Mouse (Mus musculus) CH12.LX (cell line): ENCODE data around the gene Vmn1r201. TPM values are rescaled to one million over a fixed set of nuclear protein-coding genes. Genes with fewer than 3 reads are reported as not detected.

Source experiments
- DNase-seq: peaks from one replicate; pipeline ENCODE4 v3.0.0-alpha.2; 2013; ENCODE audit errors: extremely low read depth
- H3K27ac ChIP-seq: 2 replicates; pipeline ENCODE4 v1.5.1; 2012; ENCODE audit warnings: low read depth, mild to moderate bottlenecking, control low read depth, moderate library complexity; ENCODE audit not compliant: insufficient read depth
- H3K27me3 ChIP-seq: replicated peaks from 2 replicates; pipeline ENCODE3; 2012; ENCODE audit warnings: inconsistent platforms
- H3K36me3 ChIP-seq, 2 experiments: replicated peaks in 1 of 2; 2 replicates each; pipeline versions ENCODE3 to v1.6.1; 2012; ENCODE audit warnings: inconsistent platforms in 1 of 2, low read length in 1 of 2, mild to moderate bottlenecking in 1 of 2, mixed read lengths in 1 of 2, moderate library complexity in 1 of 2; ENCODE audit not compliant: control insufficient read depth in 1 of 2, insufficient read depth in 1 of 2
- H3K4me1 ChIP-seq, 2 experiments: 2 replicates each; pipeline ENCODE4 v1.6.1; 2012; ENCODE audit warnings: inconsistent platforms in 1 of 2, moderate library complexity in 1 of 2; ENCODE audit not compliant: insufficient read depth in 2 of 2, control insufficient read depth in 1 of 2
- H3K4me2 ChIP-seq: 2 replicates; pipeline ENCODE4 v1.6.1; 2012; ENCODE audit warnings: low read depth, mild to moderate bottlenecking, control low read depth; ENCODE audit not compliant: poor library complexity, insufficient read depth, severe bottlenecking
- H3K4me3 ChIP-seq, 3 experiments: fragments of 150-350 bp in 1 of 3; sonication (generic) in 1 of 3; replicated peaks in 1 of 3; 2 replicates each; pipeline versions ENCODE3 to v1.5.1; 2011 to 2012; ENCODE audit warnings: low read depth in 2 of 3, low read length in 2 of 3, mild to moderate bottlenecking in 2 of 3, moderate library complexity in 2 of 3, control low read depth in 1 of 3, improper control_type of control experiment in 1 of 3, inconsistent platforms in 1 of 3, mixed read lengths in 1 of 3; ENCODE audit not compliant: poor library complexity in 1 of 3
- H3K79me2 ChIP-seq: replicated peaks from 2 replicates; pipeline ENCODE4 v1.6.1; 2012; ENCODE audit warnings: mild to moderate bottlenecking, moderate library complexity; ENCODE audit not compliant: control insufficient read depth, poor library complexity, insufficient read depth, severe bottlenecking; ENCODE audit errors: extremely low read depth
- H3K9ac ChIP-seq: 2 replicates; pipeline ENCODE4 v1.6.1; 2012; ENCODE audit warnings: low read depth, mild to moderate bottlenecking, control low read depth, moderate library complexity; ENCODE audit not compliant: insufficient read depth
- H3K9me3 ChIP-seq: replicated peaks from 2 replicates; pipeline ENCODE3; 2012; ENCODE audit warnings: low read length, inconsistent platforms, mixed read lengths
- ELF1 ChIP-seq: IDR thresholded peaks from 2 replicates; pipeline ENCODE4 v1.6.1; 2014; ENCODE audit warnings: low read depth, mild to moderate bottlenecking, inconsistent platforms, low read length, improper control_type of control experiment
- HCFC1 ChIP-seq: IDR thresholded peaks from 2 replicates; pipeline ENCODE4 v1.6.1; 2012; ENCODE audit warnings: low read depth, mild to moderate bottlenecking, inconsistent platforms, low read length, improper control_type of control experiment
- IRF4 ChIP-seq: IDR thresholded peaks from 2 replicates; pipeline ENCODE4 v1.6.1; 2014; ENCODE audit warnings: low read depth, mild to moderate bottlenecking, inconsistent platforms, low read length, improper control_type of control experiment
- JUN ChIP-seq: IDR thresholded peaks from 2 replicates; pipeline ENCODE4 v1.6.1; 2011; ENCODE audit warnings: low read depth, mild to moderate bottlenecking, low read length, improper control_type of control experiment, moderate library complexity; ENCODE audit not compliant: insufficient read depth
- JUND ChIP-seq: conservative IDR thresholded peaks from 2 replicates; pipeline ENCODE4 v1.6.1; 2011; ENCODE audit warnings: low read depth, low read length, improper control_type of control experiment
- KAT2A ChIP-seq: IDR thresholded peaks from 2 replicates; pipeline ENCODE4 v1.6.1; 2012; ENCODE audit warnings: low read length, improper control_type of control experiment, inconsistent platforms; ENCODE audit not compliant: insufficient replicate concordance
- MAFK ChIP-seq: IDR thresholded peaks from 2 replicates; pipeline ENCODE4 v1.6.1; 2011; ENCODE audit warnings: low read length, improper control_type of control experiment; ENCODE audit not compliant: insufficient replicate concordance
- MEF2A ChIP-seq: IDR thresholded peaks from 2 replicates; pipeline ENCODE4 v1.6.1; 2014; ENCODE audit warnings: low read depth, mild to moderate bottlenecking, inconsistent platforms, low read length, improper control_type of control experiment, borderline replicate concordance
- TCF12 ChIP-seq: IDR thresholded peaks from 2 replicates; pipeline ENCODE4 v1.6.1; 2014; ENCODE audit warnings: low read depth, mild to moderate bottlenecking, inconsistent platforms, low read length, improper control_type of control experiment
- USF1 ChIP-seq: IDR thresholded peaks from 2 replicates; pipeline ENCODE4 v1.6.1; 2014; ENCODE audit warnings: low read depth, mild to moderate bottlenecking, inconsistent platforms, low read length, improper control_type of control experiment
- ZNF384 ChIP-seq: IDR thresholded peaks from 2 replicates; pipeline ENCODE4 v1.6.1; 2012; ENCODE audit warnings: low read depth, low read length, improper control_type of control experiment, inconsistent platforms
- dilution Hi-C: fragments of 300-500 bp; cut with MboI; formaldehyde crosslinking; loops from 2 replicates; pipeline ENCODE4 v1.14.3; 2020; ENCODE audit warnings: low sequenced_read_pairs; ENCODE audit not compliant: extremely low pct_unique_long_range_greater_than_20kb, extremely low pct_ligation_motif_present
- in situ Hi-C: fragments of 300-500 bp; cut with MboI; formaldehyde crosslinking; loops from 3 replicates; pipeline ENCODE4 v1.14.3; 2019; ENCODE audit warnings: low sequenced_read_pairs, low pct_ligation_motif_present, low pct_unique_long_range_greater_than_20kb, mixed read lengths
- polyA plus RNA-seq: library from polyadenylated mRNA; unstranded; fragments of >175 nt; gene quantifications from 2 replicates; pipeline ENCODE4 v1.2.1, GENCODE M21; 2012; ENCODE audit warnings: low read depth; ENCODE audit not compliant: insufficient read length
- total RNA-seq, 2 experiments: library from RNA; depleted of rRNA; stranded (reverse); fragments of 300-350 nt in 1 of 2; fragments of >200 nt in 1 of 2; gene quantifications; 2 replicates each; pipeline ENCODE4 v1.2.3; 2012 to 2014

Gene Vmn1r201
- total and polyA plus RNA-seq, 3 experiments, result 0.13 TPM; not detected in 2

- Histone ChIP-seq H3K9me3 (no peaks in the 10 kb centered on the region), H3K4me3 (no peak within 1 kb of the TSS), H3K9ac (no peak within 1 kb of the TSS), H3K36me3 (no peaks in the 10 kb centered on the region), H3K79me2 (no peaks in the 10 kb centered on the region), H3K4me1 (peaks cover 0 to 4% of the 10 kb centered on the region in 2 experiments; a peak in 1 of 4 replicates), H3K27me3 (no peaks in the 10 kb centered on the region), H3K27ac (no peak within 1 kb of the TSS), H3K4me2 (no peak within 1 kb of the TSS)
- DNase-seq, result no peak
- in situ Hi-C loops (no loop called here), dilution Hi-C loops (no loop called here)
- TF ChIP-seq TCF12, result no peak
- no peak for TF ChIP-seq USF1
- no peak for TF ChIP-seq ELF1
- no peak for TF ChIP-seq IRF4
- no peak for TF ChIP-seq HCFC1
- TF ChIP-seq JUND, result no peak
- no peak for TF ChIP-seq MAFK
- TF ChIP-seq JUN, result no peak
- no peak for TF ChIP-seq KAT2A
- no peak for TF ChIP-seq MEF2A
- TF ChIP-seq ZNF384, result no peak
Measured at GRCm38 (mm10) chr13:22517814-22518213, 46.1 kb downstream of the Vmn1r201 start, which contains the start of gene Vmn1r203. Gene Vmn1r203 (plus strand): TSS chr13:22518114.

Other genes with a start within 250 kb of the Vmn1r201 start
- gene Vmn1r193, start 248.8 kb upstream of the Vmn1r201 start, total RNA-seq (2012; rRNA removed), result not detected in 2 replicates
- not detected in 2 replicates for gene Vmn1r193, start 248.8 kb upstream of the Vmn1r201 start, total RNA-seq (2014; rRNA removed)
- not detected in 2 replicates for gene Vmn1r193, start 248.8 kb upstream of the Vmn1r201 start, polyA plus RNA-seq
- not detected in 2 replicates for gene Vmn1r194, start 227.7 kb upstream of the Vmn1r201 start, total RNA-seq (2012; rRNA removed)
- not detected in 2 replicates for gene Vmn1r194, start 227.7 kb upstream of the Vmn1r201 start, total RNA-seq (2014; rRNA removed)
- gene Vmn1r194, start 227.7 kb upstream of the Vmn1r201 start, polyA plus RNA-seq, result not detected in 2 replicates
- not detected in 2 replicates for gene Vmn1r195, start 201.4 kb upstream of the Vmn1r201 start, total RNA-seq (2012; rRNA removed)
- not detected in 2 replicates for gene Vmn1r195, start 201.4 kb upstream of the Vmn1r201 start, total RNA-seq (2014; rRNA removed)
- not detected in 2 replicates for gene Vmn1r195, start 201.4 kb upstream of the Vmn1r201 start, polyA plus RNA-seq
- not detected in 2 replicates for gene Vmn1r196, start 182.0 kb upstream of the Vmn1r201 start, total RNA-seq (2012; rRNA removed)
- gene Vmn1r196, start 182.0 kb upstream of the Vmn1r201 start, total RNA-seq (2014; rRNA removed), result not detected in 2 replicates
- not detected in 2 replicates for gene Vmn1r196, start 182.0 kb upstream of the Vmn1r201 start, polyA plus RNA-seq
- not detected in 2 replicates for gene Vmn1r197, start 147.3 kb upstream of the Vmn1r201 start, total RNA-seq (2012; rRNA removed)
- gene Vmn1r197, start 147.3 kb upstream of the Vmn1r201 start, total RNA-seq (2014; rRNA removed), result not detected in 2 replicates
- gene Vmn1r197, start 147.3 kb upstream of the Vmn1r201 start, polyA plus RNA-seq, result 0.04 TPM in 1 of 2 replicates, not detected in the other
- not detected in 2 replicates for gene Vmn1r198, start 121.6 kb upstream of the Vmn1r201 start, total RNA-seq (2012; rRNA removed)
- gene Vmn1r198, start 121.6 kb upstream of the Vmn1r201 start, total RNA-seq (2014; rRNA removed), result not detected in 2 replicates
- not detected in 2 replicates for gene Vmn1r198, start 121.6 kb upstream of the Vmn1r201 start, polyA plus RNA-seq
- not detected in 2 replicates for gene Vmn1r199, start 92.1 kb upstream of the Vmn1r201 start, total RNA-seq (2012; rRNA removed)
- gene Vmn1r199, start 92.1 kb upstream of the Vmn1r201 start, total RNA-seq (2014; rRNA removed), result not detected in 2 replicates
- gene Vmn1r199, start 92.1 kb upstream of the Vmn1r201 start, polyA plus RNA-seq, result not detected in 2 replicates
- not detected in 2 replicates for gene Vmn1r200, start 81.5 kb upstream of the Vmn1r201 start, total RNA-seq (2012; rRNA removed)
- gene Vmn1r200, start 81.5 kb upstream of the Vmn1r201 start, total RNA-seq (2014; rRNA removed), result not detected in 2 replicates
- not detected in 2 replicates for gene Vmn1r200, start 81.5 kb upstream of the Vmn1r201 start, polyA plus RNA-seq
- not detected in 2 replicates for gene Vmn1r202, start 33.5 kb downstream of the Vmn1r201 start, total RNA-seq (2012; rRNA removed)
- gene Vmn1r202, start 33.5 kb downstream of the Vmn1r201 start, total RNA-seq (2014; rRNA removed), result not detected in 2 replicates
- not detected in 2 replicates for gene Vmn1r202, start 33.5 kb downstream of the Vmn1r201 start, polyA plus RNA-seq
- 0.04 TPM in 2 replicates for gene Vmn1r203, start 46.2 kb downstream of the Vmn1r201 start, total RNA-seq (2012; rRNA removed)
- gene Vmn1r203, start 46.2 kb downstream of the Vmn1r201 start, total RNA-seq (2014; rRNA removed), result 0.08 and 0.14 TPM in 2 replicates
- 0.05 and 0.06 TPM in 2 replicates for gene Vmn1r203, start 46.2 kb downstream of the Vmn1r201 start, polyA plus RNA-seq
- gene Vmn1r204, start 81.3 kb downstream of the Vmn1r201 start, total RNA-seq (2012; rRNA removed), result not detected in 2 replicates
- gene Vmn1r204, start 81.3 kb downstream of the Vmn1r201 start, total RNA-seq (2014; rRNA removed), result not detected in 2 replicates
- not detected in 2 replicates for gene Vmn1r204, start 81.3 kb downstream of the Vmn1r201 start, polyA plus RNA-seq
- gene Vmn1r205, start 121.1 kb downstream of the Vmn1r201 start, total RNA-seq (2012; rRNA removed), result not detected in 2 replicates
- not detected in 2 replicates for gene Vmn1r205, start 121.1 kb downstream of the Vmn1r201 start, total RNA-seq (2014; rRNA removed)
- not detected in 2 replicates for gene Vmn1r205, start 121.1 kb downstream of the Vmn1r201 start, polyA plus RNA-seq
- gene Vmn1r206, start 152.3 kb downstream of the Vmn1r201 start, total RNA-seq (2012; rRNA removed), result not detected in 2 replicates
- not detected in 2 replicates for gene Vmn1r206, start 152.3 kb downstream of the Vmn1r201 start, total RNA-seq (2014; rRNA removed)
- gene Vmn1r206, start 152.3 kb downstream of the Vmn1r201 start, polyA plus RNA-seq, result not detected in 2 replicates